Mouse (Mus musculus) lung, embryonic 15.5 days (tissue): Measurements from ENCODE around the gene Phlpp1. TPM values are rescaled to one million over a fixed set of nuclear protein-coding genes. Genes with fewer than 3 reads are reported as not detected.
A peak's percentile ranks its signal among the peaks of the same experiment; 100 is the strongest.

ENCODE experiments used
- ATAC-seq: fragments of 200-750 bp; cut with Nextera tagmentation; 2 replicates; pipeline ENCODE4 v1.8.0; 2017; ENCODE audit warnings: moderate number of reproducible peaks, borderline replicate concordance; ENCODE audit not compliant: low FRiP score, low TSS enrichment; ENCODE audit errors: extremely low read depth
- H3K27ac ChIP-seq: fragments of 300-500 bp; sonication (generic); 2 replicates; pipeline ENCODE4 v1.5.1; 2015; ENCODE audit warnings: moderate library complexity, mild to moderate bottlenecking, inconsistent platforms
- H3K27me3 ChIP-seq: fragments of 300-500 bp; sonication (generic); 2 replicates; pipeline ENCODE4 v1.6.1; 2015; ENCODE audit warnings: inconsistent platforms
- H3K36me3 ChIP-seq: fragments of 300-500 bp; sonication (generic); 2 replicates; pipeline ENCODE4 v1.6.1; 2015; ENCODE audit warnings: inconsistent platforms
- H3K4me1 ChIP-seq: fragments of 300-500 bp; sonication (generic); 2 replicates; pipeline ENCODE4 v1.6.1; 2015; ENCODE audit warnings: inconsistent platforms
- H3K4me2 ChIP-seq: fragments of 300-500 bp; sonication (generic); 2 replicates; pipeline ENCODE4 v1.6.1; 2015; ENCODE audit warnings: inconsistent platforms, mild to moderate bottlenecking, moderate library complexity
- H3K4me3 ChIP-seq: fragments of 300-500 bp; sonication (generic); 2 replicates; pipeline ENCODE4 v1.5.1; 2015; ENCODE audit warnings: mild to moderate bottlenecking, inconsistent platforms
- H3K9ac ChIP-seq: fragments of 300-500 bp; sonication (generic); 2 replicates; pipeline ENCODE4 v1.6.1; 2015; ENCODE audit warnings: inconsistent platforms
- H3K9me3 ChIP-seq: fragments of 300-500 bp; sonication (generic); 2 replicates; pipeline ENCODE4 v1.6.1; 2016; ENCODE audit warnings: inconsistent platforms
- WGBS: fragments of 180-500 bp; shearing (Covaris S2); methylation state at CpG from one replicate; pipeline ENCODE4 v1.1.7; 2015; 5-methylcytosine and 5-hydroxymethylcytosine counted together
- polyA plus RNA-seq: library from polyadenylated mRNA; unstranded; fragments of >200 nt; fragmentation: Nextera tagmentation; extraction: Ambion mirVana; gene quantifications from 2 replicates; pipeline ENCODE4 v1.2.1, GENCODE M21; 2015

Phlpp1 gene
- polyA plus RNA-seq, 1 experiment from 2014 or later = 3.6 TPM

- Histone ChIP-seq H3K4me2 (no peak overlapping the region), H3K4me1 (0 out of 2 replicates have a peak, but pooled peaks cover 3% of the 10 kb centered on the region), H3K27me3 (no peaks in the 10 kb centered on the region), H3K9ac (no peak overlapping the region), H3K4me3 (no peak overlapping the region), H3K36me3 (no peaks in the 10 kb centered on the region), H3K9me3 (no peaks in the 10 kb centered on the region), H3K27ac (no peak overlapping the region)
- ATAC-seq = peak; percentile 73; the same call in 1 of the 2 replicates
- WGBS = 53% methylated on average over 3 of the region's 3 CpGs
Measured at GRCm38 (mm10) chr1:106231805-106232459, 60.4 kb downstream of the Phlpp1 start.

GRCm38 (mm10) chr1:106232460-106232850 is 60.9 kb downstream of the Phlpp1 start:
- WGBS = 73% methylated on average over 4 of the region's 4 CpGs
- ATAC-seq = no peak
- 0 out of 2 replicates have a peak, but pooled peaks cover 3% of the 10 kb centered on the region for H3K4me1 ChIP-seq

GRCm38 (mm10) chr1:106236986-106237385 is 65.4 kb downstream of the Phlpp1 start:
- peak; percentile 35; the same call in 1 of the 2 replicates for ATAC-seq

More at GRCm38 (mm10) chr1:106232460-106232850, 60.9 kb downstream of the Phlpp1 start:
- no peaks in the 10 kb centered on the region for H3K36me3 ChIP-seq
- H3K9me3 ChIP-seq = no peaks in the 10 kb centered on the region
- H3K4me3 ChIP-seq = no peak overlapping the region
- H3K9ac ChIP-seq = no peak overlapping the region
- no peak overlapping the region for H3K4me2 ChIP-seq
- no peaks in the 10 kb centered on the region for H3K27me3 ChIP-seq
- no peak overlapping the region for H3K27ac ChIP-seq

GRCm38 (mm10) chr1:106240116-106240685 is 68.6 kb downstream of the Phlpp1 start:
- peaks cover 27% of the 10 kb centered on the region for H3K4me1 ChIP-seq
- no peaks in the 10 kb centered on the region for H3K9me3 ChIP-seq
- H3K27ac ChIP-seq = peak overlapping the region; percentile 63
- WGBS = 41% methylated on average over 7 of the region's 7 CpGs
- ATAC-seq = no peak
- no peaks in the 10 kb centered on the region for H3K36me3 ChIP-seq
- no peaks in the 10 kb centered on the region for H3K27me3 ChIP-seq
- no peak overlapping the region for H3K9ac ChIP-seq
- no peak overlapping the region for H3K4me2 ChIP-seq
- no peak overlapping the region for H3K4me3 ChIP-seq

More at GRCm38 (mm10) chr1:106236986-106237385, 65.4 kb downstream of the Phlpp1 start:
- H3K9ac ChIP-seq = no peak overlapping the region
- H3K27ac ChIP-seq = peak overlapping the region; percentile 34; the same call in 1 of the 2 replicates
- no peaks in the 10 kb centered on the region for H3K36me3 ChIP-seq
- peaks cover 20% of the 10 kb centered on the region for H3K4me1 ChIP-seq
- no peaks in the 10 kb centered on the region for H3K27me3 ChIP-seq
- no peak overlapping the region for H3K4me3 ChIP-seq
- H3K9me3 ChIP-seq = no peaks in the 10 kb centered on the region
- H3K4me2 ChIP-seq = no peak overlapping the region

GRCm38 (mm10) chr1:106241059-106241458 is 69.5 kb downstream of the Phlpp1 start:
- Histone ChIP-seq H3K27ac (peak overlapping the region; percentile 37; the same call in 1 of the 2 replicates), H3K4me1 (peaks cover 27% of the 10 kb centered on the region)
- no peak for ATAC-seq

GRCm38 (mm10) chr1:106242129-106242528 is 70.6 kb downstream of the Phlpp1 start:
- Histone ChIP-seq H3K4me1 (peaks cover 27% of the 10 kb centered on the region), H3K4me3 (no peak overlapping the region), H3K9me3 (no peaks in the 10 kb centered on the region; the same call in 1 of the 2 replicates), H3K27me3 (no peaks in the 10 kb centered on the region), H3K36me3 (no peaks in the 10 kb centered on the region), H3K4me2 (no peak overlapping the region), H3K27ac (no peak overlapping the region), H3K9ac (no peak overlapping the region)
- ATAC-seq = peak; percentile 79; the same call in 1 of the 2 replicates
- WGBS = 7% methylated on average over 2 of the region's 2 CpGs

More at GRCm38 (mm10) chr1:106241059-106241458, 69.5 kb downstream of the Phlpp1 start:
- H3K9ac ChIP-seq = no peak overlapping the region
- no peak overlapping the region for H3K4me3 ChIP-seq
- H3K27me3 ChIP-seq = no peaks in the 10 kb centered on the region
- H3K36me3 ChIP-seq = no peaks in the 10 kb centered on the region
- 87% methylated on average over 1 of the region's 1 CpGs for WGBS
- no peak overlapping the region for H3K4me2 ChIP-seq
- no peaks in the 10 kb centered on the region; the same call in 1 of the 2 replicates for H3K9me3 ChIP-seq

GRCm38 (mm10) chr1:106243371-106243770 is 71.8 kb downstream of the Phlpp1 start:
- H3K36me3 ChIP-seq = no peaks in the 10 kb centered on the region
- H3K9ac ChIP-seq = no peak overlapping the region
- no peak for ATAC-seq
- H3K4me2 ChIP-seq = no peak overlapping the region
- H3K4me3 ChIP-seq = no peak overlapping the region
- peaks cover 27% of the 10 kb centered on the region for H3K4me1 ChIP-seq
- WGBS = 84% methylated on average over 1 of the region's 1 CpGs
- H3K9me3 ChIP-seq = no peaks in the 10 kb centered on the region; the same call in 1 of the 2 replicates
- no peaks in the 10 kb centered on the region for H3K27me3 ChIP-seq
- no peak overlapping the region for H3K27ac ChIP-seq

- Histone ChIP-seq H3K27ac (no peak overlapping the region), H3K4me2 (no peak overlapping the region), H3K9ac (no peak overlapping the region), H3K4me1 (peaks cover 27% of the 10 kb centered on the region), H3K9me3 (no peaks in the 10 kb centered on the region; the same call in 1 of the 2 replicates), H3K4me3 (no peak overlapping the region), H3K36me3 (no peaks in the 10 kb centered on the region), H3K27me3 (no peaks in the 10 kb centered on the region)
- WGBS = 83% methylated on average over 3 of the region's 3 CpGs
- no peak for ATAC-seq
Measured at GRCm38 (mm10) chr1:106244245-106244644, 72.7 kb downstream of the Phlpp1 start.

- Histone ChIP-seq H3K9ac (no peak overlapping the region), H3K4me2 (no peak overlapping the region), H3K27ac (no peak overlapping the region), H3K4me1 (no peaks in the 10 kb centered on the region), H3K36me3 (no peaks in the 10 kb centered on the region), H3K27me3 (no peaks in the 10 kb centered on the region), H3K4me3 (no peak overlapping the region), H3K9me3 (no peaks in the 10 kb centered on the region)
- ATAC-seq = no peak
- WGBS = 84% methylated on average over 1 of the region's 1 CpGs
Measured at GRCm38 (mm10) chr1:106254047-106254446, 82.5 kb downstream of the Phlpp1 start.

GRCm38 (mm10) chr1:106257176-106257575 is 85.6 kb downstream of the Phlpp1 start:
- H3K4me3 ChIP-seq = no peak overlapping the region
- H3K36me3 ChIP-seq = no peaks in the 10 kb centered on the region
- no peaks in the 10 kb centered on the region for H3K9me3 ChIP-seq
- ATAC-seq = no peak
- 69% methylated on average over 1 of the region's 1 CpGs for WGBS
- H3K27ac ChIP-seq = no peak overlapping the region
- H3K4me2 ChIP-seq = no peak overlapping the region
- no peak overlapping the region for H3K9ac ChIP-seq
- H3K4me1 ChIP-seq = peaks cover 3% of the 10 kb centered on the region; the same call in 1 of the 2 replicates
- no peaks in the 10 kb centered on the region for H3K27me3 ChIP-seq

- Histone ChIP-seq H3K4me1 (0 out of 2 replicates have a peak, but pooled peaks cover 3% of the 10 kb centered on the region), H3K9me3 (no peaks in the 10 kb centered on the region), H3K36me3 (no peaks in the 10 kb centered on the region), H3K4me2 (no peak overlapping the region), H3K27ac (no peak overlapping the region), H3K27me3 (no peaks in the 10 kb centered on the region), H3K9ac (no peak overlapping the region), H3K4me3 (no peak overlapping the region)
- WGBS = 83% methylated on average over 6 of the region's 6 CpGs
- no peak for ATAC-seq
Measured at GRCm38 (mm10) chr1:106268028-106268799, 96.7 kb downstream of the Phlpp1 start.
